Mouse (Mus musculus): ENCODE results near the gene Dolk.
A peak's percentile ranks its signal among the peaks of the same experiment; 100 is the strongest.

Gene Dolk

GRCm38 (mm10) chr2:30267466-30267865 is 18.7 kb downstream of the Dolk start:
- DNase-seq (ENCODE audit: low spot score): no peak

- DNase-seq (ENCODE audit: low spot score): peak; percentile 51
These were observed 19.7 kb downstream of the Dolk start for GRCm38 (mm10) chr2:30266392-30266941.

- peak; percentile 79 for DNase-seq (ENCODE audit: low spot score)
These were observed 20.3 kb downstream of the Dolk start, which contains the start of gene Phyhd1 for GRCm38 (mm10) chr2:30265767-30266253. Gene Phyhd1, plus strand, starts transcription at chr2:30266203.

GRCm38 (mm10) chr2:30264671-30265519 is 21.2 kb downstream of the Dolk start:
- peak; percentile 46 for DNase-seq (ENCODE audit: low spot score)

- no peak for DNase-seq (ENCODE audit: low spot score)
These were observed 22.3 kb downstream of the Dolk start for GRCm38 (mm10) chr2:30263811-30264210.

- DNase-seq (ENCODE audit: low spot score): peak; percentile 80
These were observed 23.2 kb downstream of the Dolk start for GRCm38 (mm10) chr2:30262840-30263441.

GRCm38 (mm10) chr2:30261921-30262839 is 24.0 kb downstream of the Dolk start:
- no peak for DNase-seq (ENCODE audit: low spot score)

- no peak for DNase-seq (ENCODE audit: low spot score)
These were observed 24.9 kb downstream of the Dolk start for GRCm38 (mm10) chr2:30261064-30261736.

GRCm38 (mm10) chr2:30259131-30260064 is 26.7 kb downstream of the Dolk start:
- no peak for DNase-seq (ENCODE audit: low spot score)

- DNase-seq (ENCODE audit: low spot score): no peak
These were observed 27.5 kb downstream of the Dolk start for GRCm38 (mm10) chr2:30258600-30258999.

GRCm38 (mm10) chr2:30257699-30258460 is 28.3 kb downstream of the Dolk start:
- DNase-seq (ENCODE audit: low spot score): no peak

- DNase-seq (ENCODE audit: low spot score): no peak
These were observed 29.4 kb downstream of the Dolk start for GRCm38 (mm10) chr2:30256616-30257350.

GRCm38 (mm10) chr2:30255631-30256395 is 30.3 kb downstream of the Dolk start:
- no peak for DNase-seq (ENCODE audit: low spot score)

- DNase-seq (ENCODE audit: low spot score): no peak
These were observed 32.3 kb downstream of the Dolk start for GRCm38 (mm10) chr2:30253809-30254208.

GRCm38 (mm10) chr2:30252521-30252920 is 33.6 kb downstream of the Dolk start:
- DNase-seq (ENCODE audit: low spot score): no peak

GRCm38 (mm10) chr2:30251417-30252104 is 34.6 kb downstream of the Dolk start:
- peak; percentile 57 for DNase-seq (ENCODE audit: low spot score)

All from MN1 (cell line).